Mouse (Mus musculus) liver, adult 2 months (tissue): ENCODE data around the gene Fnbp1.

Experiments used
- CTCF ChIP-seq: fragments of 200-500 bp; IDR thresholded peaks from 2 replicates; pipeline ENCODE4 v1.5.1; 2011; ENCODE audit warnings: low read depth, low read length, control low read depth
- POLR2A ChIP-seq: fragments of 200-500 bp; IDR thresholded peaks from 2 replicates; pipeline ENCODE4 v1.6.1; 2011; ENCODE audit warnings: low read length, control low read depth; ENCODE audit not compliant: insufficient read depth; ENCODE audit errors: extremely low read depth

- TF ChIP-seq POLR2A: no peak
- no peak for TF ChIP-seq CTCF
These were observed 55.3 kb downstream of the Fnbp1 start for GRCm38 (mm10) chr2:31086543-31086942.
